Mouse (Mus musculus): ENCODE data around the gene Mrps11. TPM values are rescaled to one million over a fixed set of nuclear protein-coding genes. Genes with fewer than 3 reads are reported as not detected.

Mrps11 gene
- polyA plus RNA-seq, 1 experiment: 60.6 TPM

DNA sequence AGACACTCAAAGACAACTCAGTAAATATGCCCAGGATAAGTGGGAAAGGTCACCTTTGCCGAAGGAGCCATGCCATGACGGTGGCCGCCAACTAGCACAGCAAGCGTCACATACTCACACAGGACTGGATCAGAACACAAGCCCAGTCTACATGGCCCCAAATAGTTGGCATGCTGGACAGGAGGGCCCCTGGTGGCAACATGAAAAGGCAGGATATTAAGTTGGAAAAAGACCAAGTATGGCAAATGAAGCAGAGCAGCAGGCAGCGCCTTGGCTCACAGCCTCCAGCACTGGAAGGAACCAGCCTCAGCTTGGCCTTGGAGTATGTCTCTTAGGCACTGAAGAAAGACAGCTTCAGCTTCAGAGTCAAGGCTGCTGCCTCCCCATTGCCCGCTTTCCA is 30.9 kb downstream of the Mrps11 start:
- WGBS: 68% methylated on average over 6 of the region's 6 CpGs
- DNase-seq: peak; percentile 66
- no peak for TF ChIP-seq POLR2A (IDR thresholded peaks at IDR 0.05; ENCODE audit: low read depth, low read length)
- TF ChIP-seq CTCF (conservative IDR thresholded peaks at IDR 0.05; ENCODE audit: insufficient read depth, insufficient read length, low read depth, low read length): no peak; the same call in 1 of the 2 replicates

DNA sequence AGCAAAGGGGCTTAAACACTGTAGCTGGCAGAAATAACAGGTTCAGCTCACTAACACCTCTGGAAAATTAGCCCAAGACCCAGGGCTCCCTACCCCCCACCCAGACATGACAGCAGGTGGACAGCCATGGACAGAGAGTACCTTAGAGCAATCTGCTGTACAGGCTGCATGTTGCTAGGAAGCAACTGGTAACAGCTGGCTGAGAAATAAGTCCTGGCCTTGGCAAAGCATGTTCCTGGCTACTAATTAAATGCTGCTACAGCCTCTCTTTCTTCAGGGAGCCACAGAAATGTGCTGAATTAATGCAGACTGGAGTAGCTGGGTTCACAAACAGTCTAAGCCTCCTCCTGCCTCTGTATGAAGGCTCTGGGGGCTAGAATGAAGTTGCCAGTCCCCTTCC is 31.8 kb downstream of the Mrps11 start:
- no peaks in the 10 kb centered on the region for H3K36me3 ChIP-seq (ENCODE audit: control insufficient read depth, insufficient read depth, low read length)
- H3K27me3 ChIP-seq (replicated peaks; ENCODE audit: control insufficient read depth, insufficient read depth, low read length): no peaks in the 10 kb centered on the region
- H3K4me1 ChIP-seq (ENCODE audit: control insufficient read depth, insufficient read depth, low read length): peaks cover 10% of the 10 kb centered on the region
- TF ChIP-seq POLR2A (IDR thresholded peaks at IDR 0.05; ENCODE audit: low read depth, low read length): no peak
- no peak overlapping the region for H3K4me3 ChIP-seq (ENCODE audit: insufficient read depth, low read depth, low read length)
- peak; percentile 75 for DNase-seq
- peak overlapping the region; percentile 68; the same call in 1 of the 2 replicates for H3K27ac ChIP-seq (ENCODE audit: insufficient read depth, low read depth, low read length)

More for the DNA sequence above, 30.9 kb downstream of the Mrps11 start:
- no peak overlapping the region for H3K4me3 ChIP-seq (ENCODE audit: insufficient read depth, low read depth, low read length)
- no peaks in the 10 kb centered on the region for H3K36me3 ChIP-seq (ENCODE audit: control insufficient read depth, insufficient read depth, low read length)
- peaks cover 10% of the 10 kb centered on the region for H3K4me1 ChIP-seq (ENCODE audit: control insufficient read depth, insufficient read depth, low read length)
- 0 out of 2 replicates have a peak overlapping the region, but pooled peaks have one; percentile 29 for H3K27ac ChIP-seq (ENCODE audit: insufficient read depth, low read depth, low read length)
- no peaks in the 10 kb centered on the region for H3K27me3 ChIP-seq (replicated peaks; ENCODE audit: control insufficient read depth, insufficient read depth, low read length)

DNA sequence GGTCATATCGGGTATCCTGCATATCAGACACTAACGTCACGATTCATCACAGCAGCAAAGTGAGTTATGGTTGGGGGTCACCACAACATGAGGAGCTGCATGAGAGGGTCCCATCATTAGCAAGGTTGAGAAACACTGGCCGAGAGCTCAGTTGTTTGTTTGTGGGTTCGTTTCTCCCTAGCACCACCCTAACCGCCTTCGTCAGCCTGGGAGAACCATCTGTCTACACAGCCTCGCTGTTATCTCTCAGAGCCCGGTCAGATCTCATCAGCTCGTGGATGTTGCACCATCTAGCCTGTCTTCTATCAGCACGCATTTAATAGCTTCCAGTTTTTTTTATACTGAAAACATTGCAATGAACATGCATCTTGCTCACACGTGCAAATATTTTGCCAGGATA is 35.4 kb downstream of the Mrps11 start:
- no peak overlapping the region for H3K4me3 ChIP-seq (ENCODE audit: insufficient read depth, low read depth, low read length)
- TF ChIP-seq CTCF (conservative IDR thresholded peaks at IDR 0.05; ENCODE audit: insufficient read depth, insufficient read length, low read depth, low read length) (no peak), POLR2A (IDR thresholded peaks at IDR 0.05; ENCODE audit: low read depth, low read length) (no peak)
- peaks cover 10% of the 10 kb centered on the region for H3K4me1 ChIP-seq (ENCODE audit: control insufficient read depth, insufficient read depth, low read length)
- 84% methylated on average over 12 of the region's 12 CpGs for WGBS
- no peak overlapping the region for H3K27ac ChIP-seq (ENCODE audit: insufficient read depth, low read depth, low read length)
- no peak for DNase-seq
- H3K36me3 ChIP-seq (ENCODE audit: control insufficient read depth, insufficient read depth, low read length): no peaks in the 10 kb centered on the region; the same call in 1 of the 2 replicates
- no peaks in the 10 kb centered on the region for H3K27me3 ChIP-seq (replicated peaks; ENCODE audit: control insufficient read depth, insufficient read depth, low read length)

DNA sequence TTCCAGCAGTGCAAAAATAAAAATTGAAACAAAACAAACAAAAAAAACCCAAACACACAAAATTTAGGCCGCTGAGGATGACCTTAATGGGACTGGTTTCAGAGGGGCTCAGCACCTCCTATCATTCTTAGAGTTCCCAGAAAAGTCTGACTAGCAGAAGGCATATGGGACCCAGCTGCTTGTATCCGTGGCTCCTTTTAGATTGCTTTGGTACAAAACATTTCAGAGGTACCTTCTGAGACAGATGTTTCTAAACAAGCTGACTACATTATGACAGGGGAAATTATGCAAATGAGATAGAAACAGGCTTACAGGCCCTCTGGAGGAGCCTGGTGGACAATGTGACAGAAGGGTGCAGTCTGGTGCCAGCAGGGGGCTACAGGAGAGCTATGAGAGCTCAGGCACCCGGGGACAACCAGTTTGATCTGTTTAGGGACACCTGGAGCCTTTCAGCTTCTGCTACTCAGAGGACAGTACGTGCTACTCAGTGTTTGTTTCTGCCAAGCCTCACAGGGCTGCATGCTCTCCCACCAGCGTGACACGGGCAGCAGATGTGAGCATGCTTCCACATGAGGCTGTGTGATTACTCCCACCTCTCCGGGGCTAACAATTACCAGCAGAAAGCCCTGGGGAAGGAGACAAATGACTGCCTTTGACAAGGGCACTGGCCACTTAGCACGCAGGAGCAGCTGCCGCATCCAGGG is 43.9 kb downstream of the Mrps11 start:
- Histone ChIP-seq H3K4me1 (ENCODE audit: control insufficient read depth, insufficient read depth, low read length) (no peaks in the 10 kb centered on the region), H3K27me3 (replicated peaks; ENCODE audit: control insufficient read depth, insufficient read depth, low read length) (no peaks in the 10 kb centered on the region), H3K27ac (ENCODE audit: insufficient read depth, low read depth, low read length) (no peak overlapping the region), H3K36me3 (ENCODE audit: control insufficient read depth, insufficient read depth, low read length) (no peaks in the 10 kb centered on the region; the same call in 1 of the 2 replicates), H3K4me3 (ENCODE audit: insufficient read depth, low read depth, low read length) (no peak overlapping the region)
- TF ChIP-seq POLR2A (IDR thresholded peaks at IDR 0.05; ENCODE audit: low read depth, low read length) (no peak), CTCF (conservative IDR thresholded peaks at IDR 0.05; ENCODE audit: insufficient read depth, insufficient read length, low read depth, low read length) (no peak)
- WGBS: 50% methylated on average over 9 of the region's 9 CpGs
- no peak for DNase-seq

DNA sequence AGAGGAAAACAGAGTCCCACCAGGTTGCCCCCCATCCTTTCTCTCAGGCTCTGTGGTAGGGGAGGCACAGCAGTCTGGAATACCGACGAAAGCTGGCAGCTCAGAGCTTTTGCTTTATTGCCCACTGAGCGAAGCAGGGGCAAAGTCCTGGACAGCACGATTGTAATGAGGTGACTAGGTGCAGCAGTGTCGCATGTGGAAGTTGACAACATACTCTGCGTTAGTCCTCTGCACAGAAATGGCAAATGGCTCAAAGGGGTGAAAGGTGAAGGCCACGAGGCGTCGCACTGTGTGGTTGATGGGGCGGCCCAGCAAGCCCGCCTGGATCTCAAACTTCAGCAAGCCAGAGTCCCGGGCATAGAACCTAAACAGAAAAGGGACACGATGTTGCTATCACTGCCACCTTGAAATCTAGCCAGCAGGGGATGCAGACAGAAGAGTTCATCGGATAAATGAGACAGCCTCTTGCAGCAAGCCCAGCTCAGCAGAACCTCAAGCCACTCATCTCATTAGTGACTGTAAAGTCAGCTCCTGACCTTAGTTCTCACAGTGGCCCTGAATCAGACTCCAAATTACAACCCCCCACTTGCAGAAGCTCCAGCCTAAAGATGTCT is 44.9 kb downstream of the Mrps11 start:
- DNase-seq: no peak
- no peaks in the 10 kb centered on the region for H3K27me3 ChIP-seq (replicated peaks; ENCODE audit: control insufficient read depth, insufficient read depth, low read length)
- TF ChIP-seq CTCF (conservative IDR thresholded peaks at IDR 0.05; ENCODE audit: insufficient read depth, insufficient read length, low read depth, low read length): no peak
- no peak for TF ChIP-seq POLR2A (IDR thresholded peaks at IDR 0.05; ENCODE audit: low read depth, low read length)
- no peaks in the 10 kb centered on the region for H3K4me1 ChIP-seq (ENCODE audit: control insufficient read depth, insufficient read depth, low read length)
- 59% methylated on average over 14 of the region's 14 CpGs for WGBS
- H3K27ac ChIP-seq (ENCODE audit: insufficient read depth, low read depth, low read length): no peak overlapping the region
- no peak overlapping the region for H3K4me3 ChIP-seq (ENCODE audit: insufficient read depth, low read depth, low read length)
- H3K36me3 ChIP-seq (ENCODE audit: control insufficient read depth, insufficient read depth, low read length): no peaks in the 10 kb centered on the region

DNA sequence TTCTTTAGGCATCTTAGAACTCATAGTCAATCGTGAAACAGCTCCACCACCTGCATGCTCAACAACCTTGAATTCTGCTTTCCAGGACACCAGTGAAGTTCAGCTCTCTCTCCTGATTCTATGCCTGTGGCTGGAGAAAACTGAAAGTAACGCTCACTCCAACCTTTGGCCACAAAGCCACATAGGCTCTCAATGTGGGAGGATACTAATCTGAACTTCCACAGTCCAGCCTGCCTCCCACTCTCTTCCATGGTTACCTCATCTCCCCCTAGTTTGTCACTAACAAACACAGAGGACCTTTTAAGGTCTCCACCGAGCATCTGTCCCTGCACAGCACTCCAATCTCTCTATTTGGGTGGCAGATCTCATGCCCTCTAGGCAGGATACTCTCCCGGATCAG is 52.7 kb downstream of the Mrps11 start:
- no peak for DNase-seq
- Histone ChIP-seq H3K27ac (ENCODE audit: insufficient read depth, low read depth, low read length) (no peak overlapping the region), H3K36me3 (ENCODE audit: control insufficient read depth, insufficient read depth, low read length) (no peaks in the 10 kb centered on the region), H3K4me3 (ENCODE audit: insufficient read depth, low read depth, low read length) (no peak overlapping the region), H3K4me1 (ENCODE audit: control insufficient read depth, insufficient read depth, low read length) (no peaks in the 10 kb centered on the region), H3K27me3 (replicated peaks; ENCODE audit: control insufficient read depth, insufficient read depth, low read length) (no peaks in the 10 kb centered on the region)
- TF ChIP-seq CTCF (conservative IDR thresholded peaks at IDR 0.05; ENCODE audit: insufficient read depth, insufficient read length, low read depth, low read length) (no peak), POLR2A (IDR thresholded peaks at IDR 0.05; ENCODE audit: low read depth, low read length) (no peak)
- WGBS: 80% methylated on average over 4 of the region's 4 CpGs

DNA sequence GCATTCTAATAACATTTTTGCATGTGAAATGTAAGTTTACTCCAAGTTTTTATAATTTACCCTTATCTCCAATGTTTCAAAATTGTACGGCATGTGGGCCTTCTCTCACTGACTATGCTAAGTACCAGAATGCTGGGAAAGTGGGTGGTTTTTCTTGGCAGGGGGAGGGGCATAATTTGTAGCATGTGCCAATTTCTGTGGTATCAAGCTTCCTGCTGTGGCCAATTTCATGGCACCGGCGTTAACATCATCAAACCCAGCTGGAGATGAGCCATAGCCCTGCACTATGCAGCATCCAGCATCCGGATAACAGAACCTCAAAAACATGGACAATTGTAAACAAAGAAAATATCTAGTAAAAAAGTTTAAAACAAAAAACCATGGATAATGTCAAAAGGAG is 54.3 kb downstream of the Mrps11 start:
- Histone ChIP-seq H3K36me3 (ENCODE audit: control insufficient read depth, insufficient read depth, low read length) (no peaks in the 10 kb centered on the region), H3K27ac (ENCODE audit: insufficient read depth, low read depth, low read length) (no peak overlapping the region), H3K27me3 (replicated peaks; ENCODE audit: control insufficient read depth, insufficient read depth, low read length) (no peaks in the 10 kb centered on the region), H3K4me1 (ENCODE audit: control insufficient read depth, insufficient read depth, low read length) (no peaks in the 10 kb centered on the region), H3K4me3 (ENCODE audit: insufficient read depth, low read depth, low read length) (no peak overlapping the region)
- no peak for TF ChIP-seq POLR2A (IDR thresholded peaks at IDR 0.05; ENCODE audit: low read depth, low read length)
- no peak for TF ChIP-seq CTCF (conservative IDR thresholded peaks at IDR 0.05; ENCODE audit: insufficient read depth, insufficient read length, low read depth, low read length)
- no peak for DNase-seq
- WGBS: 85% methylated on average over 4 of the region's 4 CpGs
